Mouse (Mus musculus): ENCODE measurements around the gene Tmtc4. TPM values are rescaled to one million over a fixed set of nuclear protein-coding genes. Genes with fewer than 3 reads are reported as not detected.

The Tmtc4 gene
- polyA plus RNA-seq, 1 experiment from 2014 or later: 6.2 TPM

GRCm38 (mm10) chr14:122992937-122993336, 9.1 kb upstream of the Tmtc4 start:
- ATAC-seq: no peak
- Histone ChIP-seq H3K9me3 (ENCODE audit: low read length) (no peaks in the 10 kb centered on the region), H3K36me3 (ENCODE audit: insufficient read depth, low read length) (no peaks in the 10 kb centered on the region), H3K4me1 (ENCODE audit: insufficient read depth, low read depth, low read length) (no peaks in the 10 kb centered on the region), H3K27ac (ENCODE audit: low read length) (no peak overlapping the region), H3K4me2 (replicated peaks; ENCODE audit: low read depth, low read length) (no peak overlapping the region), H3K4me3 (ENCODE audit: low read depth, low read length) (no peak overlapping the region), H3K9ac (replicated peaks; ENCODE audit: low read depth) (no peak overlapping the region), H3K27me3 (replicated peaks; ENCODE audit: insufficient read depth, low read length) (peaks cover 3% of the 10 kb centered on the region; the same call in 1 of the 2 replicates)
- 58% methylated on average over 6 of the region's 6 CpGs for WGBS
- no peak for TF ChIP-seq CTCF (IDR thresholded peaks at IDR 0.05)
- TF ChIP-seq EP300 (IDR thresholded peaks at IDR 0.05): no peak
- no peak for DNase-seq (ENCODE audit: low spot score)

- DNase-seq (ENCODE audit: low spot score): no peak
- TF ChIP-seq EP300 (IDR thresholded peaks at IDR 0.05): no peak
- no peak for TF ChIP-seq CTCF (IDR thresholded peaks at IDR 0.05)
- no peaks in the 10 kb centered on the region for H3K36me3 ChIP-seq (ENCODE audit: insufficient read depth, low read length)
- no peak overlapping the region for H3K27ac ChIP-seq (ENCODE audit: low read length)
- H3K9ac ChIP-seq (replicated peaks; ENCODE audit: low read depth): no peak overlapping the region
- H3K4me2 ChIP-seq (replicated peaks; ENCODE audit: low read depth, low read length): no peak overlapping the region
- H3K4me1 ChIP-seq (ENCODE audit: insufficient read depth, low read depth, low read length): no peaks in the 10 kb centered on the region
- WGBS: 27% methylated on average over 4 of the region's 4 CpGs
- no peak for ATAC-seq
- peaks cover 3% of the 10 kb centered on the region; the same call in 1 of the 2 replicates for H3K27me3 ChIP-seq (replicated peaks; ENCODE audit: insufficient read depth, low read length)
- no peak overlapping the region for H3K4me3 ChIP-seq (ENCODE audit: low read depth, low read length)
- H3K9me3 ChIP-seq (ENCODE audit: low read length): no peaks in the 10 kb centered on the region
Measured at GRCm38 (mm10) chr14:122990521-122991052, 6.8 kb upstream of the Tmtc4 start.

GRCm38 (mm10) chr14:122986404-122986803, 2.6 kb upstream of the Tmtc4 start:
- Histone ChIP-seq H3K4me1 (ENCODE audit: insufficient read depth, low read depth, low read length) (no peaks in the 10 kb centered on the region), H3K9me3 (ENCODE audit: low read length) (no peaks in the 10 kb centered on the region), H3K4me3 (ENCODE audit: low read depth, low read length) (no peak overlapping the region), H3K27me3 (replicated peaks; ENCODE audit: insufficient read depth, low read length) (peaks cover 8% of the 10 kb centered on the region; the same call in 1 of the 2 replicates), H3K9ac (replicated peaks; ENCODE audit: low read depth) (no peak overlapping the region), H3K27ac (ENCODE audit: low read length) (no peak overlapping the region), H3K4me2 (replicated peaks; ENCODE audit: low read depth, low read length) (peak overlapping the region; percentile 32), H3K36me3 (ENCODE audit: insufficient read depth, low read length) (no peaks in the 10 kb centered on the region)
- ATAC-seq (no peak), DNase-seq (ENCODE audit: low spot score) (peak; percentile 39)
- TF ChIP-seq EP300 (IDR thresholded peaks at IDR 0.05) (no peak), CTCF (IDR thresholded peaks at IDR 0.05) (no peak)
- WGBS: 19% methylated on average over 2 of the region's 2 CpGs

- peak; percentile 86 for ATAC-seq
Measured at GRCm38 (mm10) chr14:122982571-122983225, 1.1 kb downstream of the Tmtc4 start.

GRCm38 (mm10) chr14:122981831-122982485, 1.9 kb downstream of the Tmtc4 start:
- peak overlapping the region; percentile 94 for H3K4me2 ChIP-seq (replicated peaks; ENCODE audit: low read depth, low read length)
- H3K27me3 ChIP-seq (replicated peaks; ENCODE audit: insufficient read depth, low read length): peaks cover 12% of the 10 kb centered on the region; the same call in 1 of the 2 replicates
- H3K27ac ChIP-seq (ENCODE audit: low read length): no peak overlapping the region
- H3K36me3 ChIP-seq (ENCODE audit: insufficient read depth, low read length): no peaks in the 10 kb centered on the region
- ATAC-seq (no peak), DNase-seq (ENCODE audit: low spot score) (no peak)
- no peak overlapping the region for H3K9ac ChIP-seq (replicated peaks; ENCODE audit: low read depth)
- TF ChIP-seq EP300 (IDR thresholded peaks at IDR 0.05): no peak
- no peak for TF ChIP-seq CTCF (IDR thresholded peaks at IDR 0.05)
- no peaks in the 10 kb centered on the region for H3K9me3 ChIP-seq (ENCODE audit: low read length)
- peak overlapping the region; percentile 46; the same call in 1 of the 2 replicates for H3K4me3 ChIP-seq (ENCODE audit: low read depth, low read length)
- WGBS: 46% methylated on average over 8 of the region's 8 CpGs
- no peaks in the 10 kb centered on the region for H3K4me1 ChIP-seq (ENCODE audit: insufficient read depth, low read depth, low read length)

More at GRCm38 (mm10) chr14:122982571-122983225, 1.1 kb downstream of the Tmtc4 start:
- 1% methylated on average over 39 of the region's 63 CpGs for whole genome bisulfite sequencing
- peak overlapping the region; percentile 94 for H3K4me2 ChIP-seq (replicated peaks; ENCODE audit: low read depth, low read length)
- H3K9me3 ChIP-seq (ENCODE audit: low read length): no peaks in the 10 kb centered on the region
- peak; percentile 68 for DNase-seq (ENCODE audit: low spot score)
- peak overlapping the region; percentile 46 for H3K4me3 ChIP-seq (ENCODE audit: low read depth, low read length)
- H3K36me3 ChIP-seq (ENCODE audit: insufficient read depth, low read length): no peaks in the 10 kb centered on the region
- peaks cover 12% of the 10 kb centered on the region; the same call in 1 of the 2 replicates for H3K27me3 ChIP-seq (replicated peaks; ENCODE audit: insufficient read depth, low read length)
- no peaks in the 10 kb centered on the region for H3K4me1 ChIP-seq (ENCODE audit: insufficient read depth, low read depth, low read length)
- TF ChIP-seq CTCF (IDR thresholded peaks at IDR 0.05) (no peak), EP300 (IDR thresholded peaks at IDR 0.05) (no peak)
- peak overlapping the region; percentile 39 for H3K9ac ChIP-seq (replicated peaks; ENCODE audit: low read depth)
- H3K27ac ChIP-seq (ENCODE audit: low read length): peak overlapping the region; percentile 28; the same call in 1 of the 2 replicates

GRCm38 (mm10) chr14:122978871-122979270, 5.0 kb downstream of the Tmtc4 start:
- TF ChIP-seq CTCF (IDR thresholded peaks at IDR 0.05) (no peak), EP300 (IDR thresholded peaks at IDR 0.05) (no peak)
- no peak overlapping the region for H3K4me3 ChIP-seq (ENCODE audit: low read depth, low read length)
- no peak overlapping the region for H3K9ac ChIP-seq (replicated peaks; ENCODE audit: low read depth)
- ATAC-seq: no peak
- H3K36me3 ChIP-seq (ENCODE audit: insufficient read depth, low read length): no peaks in the 10 kb centered on the region
- H3K4me1 ChIP-seq (ENCODE audit: insufficient read depth, low read depth, low read length): no peaks in the 10 kb centered on the region
- no peak for DNase-seq (ENCODE audit: low spot score)
- 63% methylated on average over 3 of the region's 3 CpGs for WGBS
- H3K9me3 ChIP-seq (ENCODE audit: low read length): no peaks in the 10 kb centered on the region
- H3K27me3 ChIP-seq (replicated peaks; ENCODE audit: insufficient read depth, low read length): peaks cover 9% of the 10 kb centered on the region; the same call in 1 of the 2 replicates
- no peak overlapping the region for H3K4me2 ChIP-seq (replicated peaks; ENCODE audit: low read depth, low read length)
- no peak overlapping the region for H3K27ac ChIP-seq (ENCODE audit: low read length)

Data from lung, postnatal 0 days (tissue).